Mouse (Mus musculus) neural tube, embryonic 11.5 days (tissue): Measurements from ENCODE around the gene Ddx51. TPM values are rescaled to one million over a fixed set of nuclear protein-coding genes. Genes with fewer than 3 reads are reported as not detected.

Source experiments
- ATAC-seq: fragments of 200-750 bp; cut with Nextera tagmentation; 2 replicates; pipeline ENCODE4 v1.8.0; 2017; ENCODE audit warnings: moderate number of reproducible peaks, mild to moderate bottlenecking, moderate TSS enrichment, moderate library complexity; ENCODE audit not compliant: insufficient read depth, low FRiP score, low TSS enrichment
- DNase-seq: peaks from one replicate; pipeline ENCODE4 v3.0.0-alpha.2; 2015; ENCODE audit warnings: low spot score
- H3K27ac ChIP-seq: fragments of 300-500 bp; sonication (generic); 2 replicates; pipeline ENCODE4 v1.5.1; 2014; ENCODE audit warnings: low read depth, mild to moderate bottlenecking, low read length
- H3K27me3 ChIP-seq: fragments of 300-500 bp; sonication (generic); 2 replicates; pipeline ENCODE4 v1.6.1; 2014; ENCODE audit warnings: mild to moderate bottlenecking, low read length, mixed read lengths; ENCODE audit not compliant: control insufficient read depth, insufficient read depth
- H3K36me3 ChIP-seq: fragments of 300-500 bp; sonication (generic); 2 replicates; pipeline ENCODE4 v1.6.1; 2014; ENCODE audit warnings: mild to moderate bottlenecking, low read length, moderate library complexity, mixed read lengths; ENCODE audit not compliant: control insufficient read depth, insufficient read depth
- H3K4me1 ChIP-seq: fragments of 300-500 bp; sonication (generic); 2 replicates; pipeline ENCODE4 v1.6.1; 2014; ENCODE audit warnings: low read length, mixed read lengths; ENCODE audit not compliant: control insufficient read depth, insufficient read depth
- H3K4me2 ChIP-seq: fragments of 300-500 bp; sonication (generic); 2 replicates; pipeline ENCODE4 v1.6.1; 2014; ENCODE audit warnings: low read depth, mild to moderate bottlenecking, moderate library complexity
- H3K4me3 ChIP-seq: fragments of 300-500 bp; sonication (generic); 2 replicates; pipeline ENCODE4 v1.5.1; 2014; ENCODE audit warnings: low read depth, low read length
- H3K9ac ChIP-seq: fragments of 300-500 bp; sonication (generic); 2 replicates; pipeline ENCODE4 v1.6.1; 2014; ENCODE audit warnings: mild to moderate bottlenecking, low read length
- H3K9me3 ChIP-seq: fragments of 300-500 bp; sonication (generic); 2 replicates; pipeline ENCODE4 v1.6.1; 2016; ENCODE audit warnings: low read length; ENCODE audit not compliant: control insufficient read depth
- WGBS: fragments of 180-500 bp; shearing (Covaris S2); extraction: QIAGEN DNeasy Blood & Tissue Kit; methylation state at CpG from one replicate; pipeline ENCODE4 v1.1.7; 2014; 5-methylcytosine and 5-hydroxymethylcytosine counted together
- polyA plus RNA-seq: library from polyadenylated mRNA; unstranded; fragments of >200 nt; fragmentation: Nextera tagmentation; extraction: Ambion mirVana; gene quantifications from 2 replicates; pipeline ENCODE4 v1.2.1, GENCODE M21; 2014

The Ddx51 gene
- polyA plus RNA-seq, 1 experiment from 2014 or later = 39.8 TPM

GRCm38 (mm10) chr5:110638306-110639074 lies 14.8 kb upstream of the Ddx51 start:
- no peak overlapping the region for H3K9ac ChIP-seq
- no peak for ATAC-seq
- no peaks in the 10 kb centered on the region for H3K36me3 ChIP-seq
- H3K4me3 ChIP-seq = no peak overlapping the region
- H3K27me3 ChIP-seq = no peaks in the 10 kb centered on the region
- 82% methylated on average over 7 of the region's 7 CpGs for WGBS
- H3K9me3 ChIP-seq = no peaks in the 10 kb centered on the region
- no peaks in the 10 kb centered on the region for H3K4me1 ChIP-seq
- DNase-seq = no peak
- no peak overlapping the region for H3K27ac ChIP-seq
- no peak overlapping the region for H3K4me2 ChIP-seq

- H3K4me2 ChIP-seq = no peak overlapping the region
- no peak overlapping the region for H3K27ac ChIP-seq
- H3K4me1 ChIP-seq = no peaks in the 10 kb centered on the region
- H3K4me3 ChIP-seq = no peak overlapping the region
- ATAC-seq = no peak
- H3K9ac ChIP-seq = no peak overlapping the region
- no peaks in the 10 kb centered on the region for H3K27me3 ChIP-seq
- no peaks in the 10 kb centered on the region for H3K9me3 ChIP-seq
- DNase-seq = peak; percentile 69
- 26% methylated on average over 12 of the region's 12 CpGs for WGBS
- H3K36me3 ChIP-seq = no peaks in the 10 kb centered on the region
These were observed 13.8 kb upstream of the Ddx51 start for GRCm38 (mm10) chr5:110639459-110639858.

DNA sequence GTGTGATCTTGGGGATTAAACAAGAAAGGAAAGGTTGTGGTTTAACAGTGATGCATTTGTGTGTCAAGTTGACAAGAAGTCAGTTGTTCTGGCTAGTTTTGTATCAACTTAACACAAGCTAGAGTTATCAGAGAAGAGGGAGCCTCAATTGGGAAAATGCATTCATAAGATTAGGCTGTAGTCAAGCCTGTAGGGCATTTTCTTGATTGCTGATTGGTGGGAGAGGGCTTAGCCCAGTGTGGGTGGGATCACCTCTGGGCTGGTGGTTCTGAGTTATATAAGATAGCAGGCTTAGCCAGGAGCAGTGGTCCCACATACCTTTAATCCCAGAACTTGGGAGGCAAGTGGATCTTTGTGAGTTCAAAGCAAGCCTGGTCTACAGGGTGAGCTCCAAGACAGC lies 6.9 kb upstream of the Ddx51 start:
- no peak overlapping the region for H3K4me3 ChIP-seq
- DNase-seq (no peak), ATAC-seq (no peak)
- no peak overlapping the region for H3K4me2 ChIP-seq
- H3K9me3 ChIP-seq = no peaks in the 10 kb centered on the region
- H3K27ac ChIP-seq = no peak overlapping the region
- H3K27me3 ChIP-seq = no peaks in the 10 kb centered on the region
- H3K4me1 ChIP-seq = no peaks in the 10 kb centered on the region
- H3K36me3 ChIP-seq = peaks cover 23% of the 10 kb centered on the region
- no peak overlapping the region for H3K9ac ChIP-seq

GRCm38 (mm10) chr5:110653686-110654085 lies 435 bp downstream of the Ddx51 start:
- Histone ChIP-seq H3K4me1 (peaks cover 6% of the 10 kb centered on the region), H3K27ac (no peak overlapping the region), H3K9me3 (no peaks in the 10 kb centered on the region), H3K27me3 (no peaks in the 10 kb centered on the region), H3K9ac (peak overlapping the region; percentile 81), H3K4me3 (peak overlapping the region; percentile 99), H3K4me2 (peak overlapping the region; percentile 87), H3K36me3 (peaks cover 19% of the 10 kb centered on the region)
- peak; percentile 43 for ATAC-seq
- no peak for DNase-seq
- 1% methylated on average over 37 of the region's 37 CpGs for WGBS

DNA sequence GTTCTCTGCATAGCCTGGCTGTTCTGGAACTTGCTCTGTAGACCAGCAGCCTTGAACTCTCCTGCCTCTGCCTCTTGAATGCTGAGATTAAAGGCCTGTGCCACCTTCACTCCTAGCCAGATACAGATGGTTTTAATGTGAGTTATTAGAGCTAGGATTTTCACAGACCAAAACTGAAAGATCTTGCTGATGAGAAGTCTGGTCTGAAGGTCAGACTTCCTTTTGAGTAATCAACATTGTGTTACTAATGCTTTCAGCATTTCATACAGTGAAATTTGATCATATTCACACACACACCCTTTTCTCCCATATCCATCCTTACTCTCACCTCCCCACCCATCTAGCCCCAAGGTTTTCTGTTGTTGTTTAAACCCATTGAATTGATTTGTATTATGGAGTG lies 6.4 kb downstream of the Ddx51 start:
- no peak overlapping the region for H3K27ac ChIP-seq
- H3K9me3 ChIP-seq = no peaks in the 10 kb centered on the region
- ATAC-seq (no peak), DNase-seq (no peak)
- no peak overlapping the region for H3K9ac ChIP-seq
- no peaks in the 10 kb centered on the region for H3K27me3 ChIP-seq
- no peak overlapping the region for H3K4me3 ChIP-seq
- no peak overlapping the region for H3K4me2 ChIP-seq
- no peaks in the 10 kb centered on the region for H3K4me1 ChIP-seq
- H3K36me3 ChIP-seq = peaks cover 22% of the 10 kb centered on the region

- 95% methylated on average over 2 of the region's 2 CpGs for WGBS
- Histone ChIP-seq H3K27ac (no peak overlapping the region), H3K4me1 (no peaks in the 10 kb centered on the region), H3K9ac (no peak overlapping the region), H3K9me3 (no peaks in the 10 kb centered on the region), H3K4me2 (no peak overlapping the region), H3K27me3 (no peaks in the 10 kb centered on the region), H3K36me3 (peaks cover 28% of the 10 kb centered on the region), H3K4me3 (no peak overlapping the region)
- DNase-seq = no peak
- ATAC-seq = no peak
These were observed 10.8 kb downstream of the Ddx51 start for GRCm38 (mm10) chr5:110664041-110664440.

DNA sequence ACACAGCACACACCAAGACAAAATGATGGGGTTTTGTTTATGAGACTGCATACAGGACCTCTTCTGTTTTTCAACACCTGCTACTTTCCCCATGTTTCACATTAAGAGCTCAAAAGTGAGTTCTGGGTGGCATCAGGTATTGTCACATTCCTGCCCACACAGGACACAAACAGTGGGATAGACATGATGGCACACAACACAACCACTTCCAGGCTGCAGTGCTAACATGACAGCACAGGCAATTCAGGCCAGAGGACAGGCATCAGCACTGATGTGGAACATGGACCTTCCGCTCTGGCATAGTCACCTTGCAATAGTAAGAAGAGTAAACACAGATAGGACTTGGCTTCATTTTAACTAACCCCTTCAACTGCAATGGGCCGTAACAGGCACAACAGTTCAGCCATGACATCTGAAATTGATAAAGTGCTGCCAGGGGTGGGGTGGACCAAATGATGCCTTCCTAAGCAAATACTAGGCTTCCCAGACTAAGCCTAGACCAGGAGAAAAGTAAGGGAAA lies 11.6 kb downstream of the Ddx51 start:
- Histone ChIP-seq H3K36me3 (peaks cover 28% of the 10 kb centered on the region), H3K9me3 (no peaks in the 10 kb centered on the region), H3K4me1 (no peaks in the 10 kb centered on the region), H3K4me3 (no peak overlapping the region), H3K4me2 (no peak overlapping the region), H3K27ac (no peak overlapping the region), H3K9ac (no peak overlapping the region), H3K27me3 (no peaks in the 10 kb centered on the region)
- ATAC-seq (no peak), DNase-seq (no peak)
- 96% methylated on average over 2 of the region's 2 CpGs for WGBS

DNA sequence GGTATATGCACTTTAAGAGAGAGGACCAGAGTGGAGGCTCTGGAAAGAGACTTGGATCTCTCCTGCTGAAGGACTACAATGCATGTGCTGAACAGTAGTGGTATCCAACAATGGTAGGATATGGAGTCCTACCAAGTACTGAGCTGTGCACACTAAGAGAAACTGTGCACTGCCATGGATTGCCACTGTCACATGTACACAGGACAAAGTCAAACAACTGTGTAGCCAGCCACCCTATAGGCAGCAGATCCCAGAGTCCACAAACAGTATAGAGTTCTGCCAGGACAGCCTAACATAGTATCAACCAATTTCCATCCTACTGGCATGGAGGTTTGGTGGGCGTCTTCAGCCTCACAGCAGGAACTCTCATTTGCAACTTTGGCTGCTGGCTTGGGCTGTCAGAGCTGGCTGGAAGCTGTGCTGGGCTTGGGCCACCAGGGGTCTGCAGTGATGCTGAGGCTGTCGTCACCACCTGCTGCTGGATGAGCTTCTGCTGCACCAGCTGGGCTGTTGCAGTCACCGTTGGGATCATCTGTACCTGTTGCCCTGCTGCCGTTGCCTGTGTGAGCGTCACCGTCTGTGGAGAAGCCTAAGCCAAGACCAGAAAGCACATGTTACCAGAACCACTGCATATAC lies 12.4 kb downstream of the Ddx51 start:
- no peaks in the 10 kb centered on the region for H3K9me3 ChIP-seq
- H3K4me2 ChIP-seq = no peak overlapping the region
- no peak overlapping the region for H3K27ac ChIP-seq
- no peaks in the 10 kb centered on the region for H3K4me1 ChIP-seq
- H3K4me3 ChIP-seq = no peak overlapping the region
- no peaks in the 10 kb centered on the region for H3K27me3 ChIP-seq
- peaks cover 32% of the 10 kb centered on the region for H3K36me3 ChIP-seq
- DNase-seq (no peak), ATAC-seq (no peak)
- no peak overlapping the region for H3K9ac ChIP-seq
- WGBS = 67% methylated on average over 6 of the region's 6 CpGs

- no peak overlapping the region for H3K4me3 ChIP-seq
- DNase-seq (no peak), ATAC-seq (no peak)
- 84% methylated on average over 8 of the region's 8 CpGs for WGBS
- H3K9me3 ChIP-seq = no peaks in the 10 kb centered on the region
- H3K9ac ChIP-seq = no peak overlapping the region
- peaks cover 24% of the 10 kb centered on the region for H3K36me3 ChIP-seq
- no peak overlapping the region for H3K27ac ChIP-seq
- H3K4me2 ChIP-seq = no peak overlapping the region
- no peaks in the 10 kb centered on the region for H3K4me1 ChIP-seq
- H3K27me3 ChIP-seq = no peaks in the 10 kb centered on the region
These were observed 28.8 kb downstream of the Ddx51 start for GRCm38 (mm10) chr5:110682041-110682440.
